In the genomic region with DNA sequence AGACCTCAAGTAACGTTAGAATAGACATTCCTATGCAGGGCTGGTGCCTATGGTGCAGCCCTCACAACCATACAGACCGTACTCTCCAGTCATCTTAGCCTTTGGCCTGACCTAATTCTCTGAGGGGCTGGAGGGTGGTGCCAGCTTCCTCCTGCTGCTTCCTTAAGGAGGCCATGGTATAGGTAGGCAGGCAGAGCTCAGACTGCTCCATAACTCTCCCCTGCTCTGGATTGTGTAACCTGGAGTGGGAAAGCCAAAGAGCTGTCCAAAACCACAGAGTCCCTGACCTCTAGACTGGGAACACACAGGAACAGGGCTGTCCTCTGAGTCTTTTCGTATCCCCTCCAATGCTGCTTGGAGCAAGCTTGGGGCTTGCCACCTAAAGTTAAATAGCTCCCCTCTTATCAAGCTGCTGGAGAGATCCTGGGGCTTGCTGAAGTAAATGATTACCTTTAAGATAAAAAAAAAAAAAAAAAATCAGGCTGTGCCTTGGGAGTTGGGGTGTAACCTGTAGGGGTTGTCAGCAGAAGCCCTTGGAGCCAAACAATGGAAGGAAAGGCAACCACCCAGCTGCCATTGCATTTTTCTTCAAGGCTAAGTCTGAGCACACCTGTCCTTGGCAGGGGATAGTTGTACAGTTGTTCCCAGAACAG, we compare ENCODE assay signal across 17 mouse cellular contexts. TPM values are rescaled to one million over a fixed set of nuclear protein-coding genes. Genes with fewer than 3 reads are reported as not detected.
DNase-seq lines count a peak whose midpoint lies in the region; ATAC-seq lines count a peak whose summit lies in the region.
"Had no signal": no experiment of that assay in that cellular context is flagged by ENCODE, and none has a peak within 500 bp of the region (broad histone marks: within the 10 kb centered on the region; RNA-seq: fewer than 3 reads in every experiment).

No protein-coding gene starts in this region.

- H3K27ac ChIP-seq in intestine, embryonic 16.5 days (ENCODE audit: low read length) = peak overlapping the region; percentile 80
- H3K27ac ChIP-seq: embryonic facial prominence, embryonic 13.5 days; limb, embryonic 13.5 days; neural tube, embryonic 12.5 days had no signal

- H3K4me3 ChIP-seq in intestine, embryonic 16.5 days (ENCODE audit: low read length) = no peak overlapping the region
- H3K4me3 ChIP-seq: embryonic facial prominence, embryonic 13.5 days; limb, embryonic 13.5 days; neural tube, embryonic 12.5 days had no signal

- DNase-seq in lung, adult 18-20 months = peak; percentile 77 to 86
- DNase-seq in lung, postnatal 14 days = no peak
- DNase-seq in lung, postnatal 36 days = peak; percentile 78
- DNase-seq in heart, postnatal 4 days = no peak
- no peak for DNase-seq in right cerebral cortex, postnatal 14 days
- no peak for DNase-seq in urinary bladder, postnatal 4 days (ENCODE audit: low spot score in 2 of 2)
- DNase-seq: cerebellum, postnatal 36 days; heart, adult 18-20 months; heart, postnatal 10 days; thymus, adult 2 months had no signal

- H3K9ac ChIP-seq in intestine, embryonic 16.5 days (ENCODE audit: low read depth, low read length) = no peak overlapping the region
- H3K9ac ChIP-seq: embryonic facial prominence, embryonic 13.5 days; limb, embryonic 13.5 days; neural tube, embryonic 12.5 days had no signal

- peaks cover 27% of the 10 kb centered on the region for H3K4me1 ChIP-seq in intestine, embryonic 16.5 days (ENCODE audit: control insufficient read depth, insufficient read depth, low read length)

- no peaks in the 10 kb centered on the region for H3K9me3 ChIP-seq in intestine, embryonic 16.5 days (ENCODE audit: control insufficient read depth, low read length)
- H3K9me3 ChIP-seq: embryonic facial prominence, embryonic 13.5 days; limb, embryonic 13.5 days; neural tube, embryonic 12.5 days had no signal

- WGBS in intestine, embryonic 16.5 days = 56% methylated on average over 3 of the region's 3 CpGs

- peak overlapping the region; percentile 24; the same call in 1 of the 2 replicates for H3K4me2 ChIP-seq in intestine, embryonic 16.5 days (ENCODE audit: low read depth, low read length)
- H3K4me2 ChIP-seq: embryonic facial prominence, embryonic 13.5 days; limb, embryonic 13.5 days; neural tube, embryonic 12.5 days had no signal

- peak; percentile 88 for ATAC-seq in intestine, embryonic 16.5 days
- ATAC-seq: midbrain, embryonic 16.5 days had no signal

- H3K27me3 ChIP-seq in intestine, embryonic 16.5 days (replicated peaks; ENCODE audit: control insufficient read depth, insufficient read depth, low read length) = peaks cover 14% of the 10 kb centered on the region

- H3K36me3 ChIP-seq in intestine, embryonic 16.5 days (ENCODE audit: control insufficient read depth, insufficient read depth, low read length) = peaks cover 10% of the 10 kb centered on the region
- H3K36me3 ChIP-seq: limb, embryonic 13.5 days; neural tube, embryonic 12.5 days had no signal

RNA-seq across cellular contexts. Expression of a gene that starts 9.3 kb away (rescaled TPM):
- polyA plus RNA-seq in intestine, embryonic 16.5 days (2015; fragmentation: Nextera tagmentation; extraction: Ambion mirVana) = 12.7 and 15.3 TPM in 2 replicates
- total RNA-seq in heart, postnatal 4 days (2021) = 10 to 100 TPM in 1 of 2 experiments, 1 to 10 TPM in 1; 9.2 to 10.7 TPM

RNA-seq across cellular contexts. Expression of a gene that starts 23.5 kb away (rescaled TPM):
- 0.21 TPM in 1 of 2 replicates, not detected in the other for polyA plus RNA-seq in intestine, embryonic 16.5 days (2015; fragmentation: Nextera tagmentation; extraction: Ambion mirVana)
- total RNA-seq in heart, postnatal 4 days (2021) = not detected
- total RNA-seq: CH12.LX; megakaryocyte, adult 5-6 weeks had no signal

RNA-seq across cellular contexts. Expression of a gene that starts 28.6 kb away (rescaled TPM):
- polyA plus RNA-seq in intestine, embryonic 16.5 days (2015; fragmentation: Nextera tagmentation; extraction: Ambion mirVana) = 62.5 and 70.3 TPM in 2 replicates
- total RNA-seq in heart, postnatal 4 days (2021) = 10 to 100 TPM; 26.9 to 27.0 TPM

RNA-seq across cellular contexts. Expression of a gene that starts 28.9 kb away (rescaled TPM):
- polyA plus RNA-seq in intestine, embryonic 16.5 days (2015; fragmentation: Nextera tagmentation; extraction: Ambion mirVana) = 4.0 TPM in 2 replicates
- total RNA-seq in heart, postnatal 4 days (2021) = 1 to 10 TPM; 4.4 to 4.6 TPM

Comparison
In these comparisons a context has a peak if more than half of its experiments do, and no peak if none do; other contexts are left out.
1. DNase-seq: peak in lung, adult 18-20 months (2 of 2) and lung, postnatal 36 days (single experiment); none in lung, postnatal 14 days (single experiment), heart, postnatal 4 days (single experiment), right cerebral cortex, postnatal 14 days (single experiment) and urinary bladder, postnatal 4 days (0 of 2).